Mouse (Mus musculus): ENCODE measurements around the gene Sh3tc1. TPM values are rescaled to one million over a fixed set of nuclear protein-coding genes. Genes with fewer than 3 reads are reported as not detected.

Gene Sh3tc1
- total RNA-seq (2021), result 1 to 10 TPM; 1.7 to 2.4 TPM
- long read RNA-seq, experiment 1, full-length matches to known transcripts, result 1 of 1 reads
- long read RNA-seq, experiment 1, partial matches to known transcripts, result 0 of 1 reads
- long read RNA-seq, experiment 1, other reads (novel, unspliced or antisense), result 0 of 1 reads
- long read RNA-seq, experiment 2, full-length matches to known transcripts, result 2 of 3 reads
- long read RNA-seq, experiment 2, partial matches to known transcripts, result 0 of 3 reads
- long read RNA-seq, experiment 2, other reads (novel, unspliced or antisense), result 1 of 3 reads

DNA sequence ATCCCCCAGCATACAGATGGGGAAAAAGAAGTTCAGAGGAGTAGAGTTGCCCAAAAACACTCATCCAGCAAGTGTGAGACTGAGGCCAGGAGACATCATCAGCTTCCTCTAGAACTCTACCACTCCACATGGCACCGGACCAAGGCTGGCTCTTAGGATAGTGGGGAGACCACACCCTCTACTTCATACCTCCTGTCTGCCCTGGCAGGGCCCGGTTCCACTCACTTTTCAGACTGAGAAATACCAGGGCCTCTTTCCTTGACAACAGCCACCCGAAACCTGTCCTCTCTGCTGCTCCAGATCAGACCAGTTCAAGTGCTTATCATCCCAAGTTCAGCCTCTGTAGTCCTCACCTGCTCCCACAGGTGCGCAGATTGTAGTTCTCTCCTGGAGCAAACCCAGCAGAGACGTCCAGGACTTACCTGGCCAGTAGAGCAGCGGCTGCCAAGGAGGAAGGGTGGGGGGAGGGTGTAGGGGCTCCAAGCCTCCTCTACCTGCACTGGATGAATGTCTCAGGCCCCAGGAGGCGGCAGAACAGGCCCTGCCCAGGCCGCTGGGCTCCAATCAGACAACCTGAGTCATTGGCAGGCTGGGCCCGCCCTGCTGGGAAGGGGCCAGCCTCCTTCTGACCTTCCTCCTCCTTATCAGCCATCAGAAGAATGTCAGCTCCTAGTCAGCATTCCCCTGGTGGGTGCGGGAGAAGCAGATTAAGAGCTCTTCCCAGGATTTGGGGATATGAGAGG is at the start of gene Sh3tc1:
Gene Sh3tc1, minus strand, starts transcription at position 452 of the 743 bp plus-strand sequence.
- Histone ChIP-seq H3K4me3 (no peak within 1 kb of the TSS), H3K27ac (no peak within 1 kb of the TSS)
- no peak for TF ChIP-seq CTCF (conservative IDR thresholded peaks at IDR 0.05)
- DNase-seq (ENCODE audit: low spot score in 2 of 2), result no peak

- Histone ChIP-seq H3K4me3 (no peak overlapping the region), H3K27ac (peak overlapping the region; percentile 53)
- TF ChIP-seq CTCF (conservative IDR thresholded peaks at IDR 0.05), result no peak
- DNase-seq (ENCODE audit: low spot score in 2 of 2), result no peak
Measured at GRCm38 (mm10) chr5:35788719-35789118, 48.9 kb upstream of the Sh3tc1 start.

DNA sequence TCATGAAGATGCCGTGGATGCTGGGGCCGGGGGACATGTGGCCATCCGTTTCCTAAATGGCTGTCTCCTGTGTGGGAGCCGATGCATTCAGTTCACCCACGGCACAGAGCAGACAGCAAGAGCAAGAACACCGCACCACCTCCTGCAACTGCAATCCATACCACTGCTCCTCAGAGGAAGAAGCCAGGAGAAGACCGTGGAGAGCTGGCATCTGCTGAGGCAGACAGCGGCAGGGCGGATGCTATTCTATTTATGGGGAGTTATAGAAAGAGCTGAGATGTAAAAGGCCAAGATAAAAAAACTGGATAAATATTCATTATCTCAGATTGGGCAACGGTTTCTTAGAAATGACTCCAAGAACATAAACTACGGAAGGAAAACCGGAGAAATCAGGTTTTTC is 48.1 kb upstream of the Sh3tc1 start:
- no peak for TF ChIP-seq CTCF (conservative IDR thresholded peaks at IDR 0.05)
- DNase-seq (ENCODE audit: low spot score in 2 of 2), result no peak
- Histone ChIP-seq H3K27ac (peak overlapping the region; percentile 53), H3K4me3 (no peak overlapping the region)

GRCm38 (mm10) chr5:35785853-35786252 is 46.1 kb upstream of the Sh3tc1 start:
- TF ChIP-seq CTCF (conservative IDR thresholded peaks at IDR 0.05), result no peak
- Histone ChIP-seq H3K27ac (peak overlapping the region; percentile 28; the same call in 1 of the 2 replicates), H3K4me3 (no peak overlapping the region)
- no peak for DNase-seq (ENCODE audit: low spot score in 2 of 2)

- Histone ChIP-seq H3K27ac (no peak overlapping the region), H3K4me3 (no peak overlapping the region)
- no peak for DNase-seq (ENCODE audit: low spot score in 2 of 2)
- TF ChIP-seq CTCF (conservative IDR thresholded peaks at IDR 0.05), result no peak
Measured at GRCm38 (mm10) chr5:35782648-35783180, 42.9 kb upstream of the Sh3tc1 start.

DNA sequence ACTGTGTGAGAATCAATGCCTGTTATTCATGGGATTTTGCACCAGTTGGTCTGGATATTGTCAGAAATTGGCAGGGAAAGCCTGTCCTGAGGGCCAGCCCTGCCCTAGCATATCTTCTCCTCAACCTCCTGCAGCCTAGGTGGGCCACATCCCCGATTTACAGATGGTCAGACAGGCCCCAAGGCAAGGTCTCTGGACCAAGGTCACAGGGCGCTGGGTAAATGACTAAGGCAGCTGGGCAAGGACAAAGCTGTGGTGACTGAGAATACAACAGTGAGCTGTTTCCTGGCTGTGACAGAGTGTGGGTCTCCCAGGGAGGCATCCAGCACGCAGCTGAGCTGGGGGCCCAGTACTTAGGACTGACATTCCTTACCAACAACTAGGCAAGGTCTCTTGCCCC is 41.3 kb upstream of the Sh3tc1 start:
- DNase-seq (ENCODE audit: low spot score in 2 of 2), result no peak
- Histone ChIP-seq H3K4me3 (no peak overlapping the region), H3K27ac (peak overlapping the region; percentile 39; the same call in 1 of the 2 replicates)
- TF ChIP-seq CTCF (conservative IDR thresholded peaks at IDR 0.05), result no peak

DNA sequence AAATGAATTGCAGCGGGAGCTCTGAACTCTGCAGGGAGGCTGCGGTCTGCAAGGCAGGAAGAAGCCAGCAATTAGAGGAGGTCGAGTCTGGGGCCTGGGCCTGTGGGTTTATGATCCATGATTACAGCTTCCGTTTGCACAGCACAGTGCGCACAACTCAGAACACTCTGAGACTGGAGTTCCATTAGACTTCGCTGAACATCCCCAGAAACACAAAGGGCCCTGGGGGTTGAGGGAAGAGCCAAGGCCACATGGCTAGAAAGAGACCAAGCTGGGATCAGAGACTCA is 34.3 kb upstream of the Sh3tc1 start:
- Histone ChIP-seq H3K27ac (0 out of 2 replicates have a peak overlapping the region, but pooled peaks have one; percentile 10), H3K4me3 (no peak overlapping the region)
- DNase-seq (ENCODE audit: low spot score in 2 of 2), result no peak
- no peak for TF ChIP-seq CTCF (conservative IDR thresholded peaks at IDR 0.05)

- peak overlapping the region; percentile 36; the same call in 1 of the 2 replicates for H3K27ac ChIP-seq
- DNase-seq (ENCODE audit: low spot score in 2 of 2), result no peak
- TF ChIP-seq CTCF (conservative IDR thresholded peaks at IDR 0.05), result no peak
- H3K4me3 ChIP-seq, result no peak overlapping the region
Measured at GRCm38 (mm10) chr5:35773274-35774136, 33.7 kb upstream of the Sh3tc1 start.

DNA sequence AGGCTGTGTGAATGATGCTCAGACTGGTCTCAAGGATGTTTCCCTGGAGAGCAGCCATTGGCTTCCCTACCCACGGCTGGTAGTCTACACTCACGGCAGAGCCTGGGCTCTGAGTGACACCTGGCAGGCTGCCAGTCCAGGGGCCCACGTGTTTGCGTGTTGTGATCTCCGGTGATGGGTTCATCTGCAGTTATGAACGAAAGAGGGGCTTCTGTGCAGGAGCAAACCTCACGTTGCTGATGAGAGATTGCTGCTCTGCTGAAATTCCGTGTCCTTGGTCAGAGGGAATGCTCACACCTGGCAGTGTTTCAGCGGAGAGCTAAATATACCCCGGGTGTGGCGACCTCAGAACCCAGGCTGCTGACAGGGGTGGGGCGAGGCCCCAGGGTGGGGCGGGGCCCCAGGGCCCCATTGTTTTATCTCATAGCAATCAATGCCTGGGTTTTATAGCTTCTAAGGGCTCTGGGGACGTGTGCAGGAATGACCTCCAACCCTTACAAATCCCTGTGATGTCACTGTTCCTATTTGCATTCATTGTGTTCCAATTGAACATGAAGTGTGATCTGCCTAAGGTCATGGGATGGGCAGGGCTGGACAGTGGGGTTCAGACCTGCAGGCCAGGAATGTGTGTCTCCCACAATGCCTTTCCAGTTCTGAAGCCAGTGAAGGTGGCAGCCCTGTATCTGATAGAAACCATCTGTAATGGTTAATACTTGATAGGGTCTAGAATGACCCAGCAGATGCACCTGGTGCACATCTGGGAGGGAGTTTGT is 31.3 kb upstream of the Sh3tc1 start:
- no peak for TF ChIP-seq CTCF (conservative IDR thresholded peaks at IDR 0.05)
- no peak for DNase-seq (ENCODE audit: low spot score in 2 of 2)
- no peak overlapping the region for H3K4me3 ChIP-seq

DNA sequence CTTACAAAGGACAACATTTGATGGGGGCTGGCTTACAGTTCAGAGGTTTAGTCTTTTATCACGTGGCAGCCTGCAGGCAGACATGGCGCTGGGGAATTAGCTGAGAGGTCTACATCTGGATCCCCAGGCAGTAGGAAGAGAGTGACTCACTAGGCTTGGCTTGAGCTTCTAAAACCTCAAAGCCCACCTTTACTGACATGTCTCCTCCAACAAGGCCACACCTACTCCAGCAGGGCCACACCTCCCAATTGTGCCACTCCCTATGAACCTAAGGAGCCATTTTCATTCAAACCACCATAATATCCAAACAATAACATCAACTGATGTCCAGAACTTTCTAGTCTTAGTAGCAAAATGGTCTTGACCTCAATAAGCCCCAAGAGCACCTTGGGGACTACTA is 30.5 kb upstream of the Sh3tc1 start:
- no peak for TF ChIP-seq CTCF (conservative IDR thresholded peaks at IDR 0.05)
- no peak for DNase-seq (ENCODE audit: low spot score in 2 of 2)
- H3K27ac ChIP-seq, result 0 out of 2 replicates have a peak overlapping the region, but pooled peaks have one; percentile 32
- no peak overlapping the region for H3K4me3 ChIP-seq

More for the DNA sequence above, 31.3 kb upstream of the Sh3tc1 start:
- H3K27ac ChIP-seq, result peak overlapping the region; percentile 32; the same call in 1 of the 2 replicates

DNA sequence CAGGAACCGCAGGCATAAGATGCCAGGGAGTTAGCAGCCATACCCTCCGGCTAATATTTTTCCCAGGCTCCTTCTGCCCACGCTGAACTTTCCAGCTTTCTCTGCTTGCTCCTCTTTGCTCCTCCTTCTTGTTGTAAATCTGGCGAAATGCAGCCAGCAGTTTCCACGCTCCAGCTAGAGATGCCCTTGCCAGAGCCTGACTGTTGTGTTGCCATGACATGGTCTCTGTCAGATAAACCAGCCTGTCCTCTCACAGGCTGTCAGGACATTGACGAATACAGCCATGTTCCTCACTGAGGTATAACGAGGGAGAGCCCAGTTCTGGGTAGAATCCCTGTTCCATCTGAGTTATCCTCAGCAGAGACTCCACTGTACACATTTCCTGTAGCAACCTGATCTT is 29.2 kb upstream of the Sh3tc1 start:
- H3K4me3 ChIP-seq, result no peak overlapping the region
- no peak overlapping the region for H3K27ac ChIP-seq
- TF ChIP-seq CTCF (conservative IDR thresholded peaks at IDR 0.05), result no peak
- DNase-seq (ENCODE audit: low spot score in 2 of 2), result no peak

DNA sequence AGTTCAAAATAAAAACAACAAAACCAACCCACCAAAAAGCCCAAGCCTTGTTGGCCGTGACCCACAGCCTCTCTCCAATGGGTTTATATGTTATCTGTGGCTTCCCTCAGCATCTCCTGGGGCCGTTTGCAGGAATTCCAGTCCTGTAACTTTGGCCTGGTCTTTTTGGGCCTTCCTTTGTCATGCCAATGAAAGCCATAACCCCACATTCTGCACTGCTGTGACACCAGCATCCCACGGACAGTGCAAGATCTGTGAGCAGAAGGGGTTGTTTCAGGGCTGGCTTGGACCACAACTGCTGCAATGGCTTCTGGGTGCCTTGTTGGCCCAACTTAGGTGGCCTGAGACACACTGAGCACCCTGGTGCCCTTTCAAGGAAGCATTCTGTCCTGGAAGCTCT is 28.7 kb upstream of the Sh3tc1 start:
- no peak for TF ChIP-seq CTCF (conservative IDR thresholded peaks at IDR 0.05)
- Histone ChIP-seq H3K4me3 (no peak overlapping the region), H3K27ac (no peak overlapping the region)
- no peak for DNase-seq (ENCODE audit: low spot score in 2 of 2)
